Mouse (Mus musculus) neural tube, embryonic 13.5 days (tissue): ENCODE measurements around the gene Tdrd7. TPM values are rescaled to one million over a fixed set of nuclear protein-coding genes. Genes with fewer than 3 reads are reported as not detected.

Source experiments
- ATAC-seq: fragments of 200-750 bp; cut with Nextera tagmentation; 2 replicates; pipeline ENCODE4 v1.8.0; 2017; ENCODE audit warnings: low read depth, mild to moderate bottlenecking, moderate TSS enrichment, moderate library complexity
- H3K27ac ChIP-seq: fragments of 300-500 bp; sonication (generic); replicated peaks from 2 replicates; pipeline ENCODE4 v1.5.1; 2015; ENCODE audit warnings: moderate library complexity, mild to moderate bottlenecking, inconsistent platforms
- H3K27me3 ChIP-seq: fragments of 300-500 bp; sonication (generic); 2 replicates; pipeline ENCODE4 v1.6.1; 2015; ENCODE audit warnings: mild to moderate bottlenecking, inconsistent platforms
- H3K36me3 ChIP-seq: fragments of 300-500 bp; sonication (generic); 2 replicates; pipeline ENCODE4 v1.6.1; 2015; ENCODE audit warnings: mild to moderate bottlenecking, inconsistent platforms
- H3K4me1 ChIP-seq: fragments of 300-500 bp; sonication (generic); replicated peaks from 2 replicates; pipeline ENCODE4 v1.6.1; 2015; ENCODE audit warnings: inconsistent platforms
- H3K4me2 ChIP-seq: fragments of 300-500 bp; sonication (generic); 2 replicates; pipeline ENCODE4 v1.6.1; 2015; ENCODE audit warnings: inconsistent platforms, mild to moderate bottlenecking, moderate library complexity
- H3K4me3 ChIP-seq: fragments of 300-500 bp; sonication (generic); 2 replicates; pipeline ENCODE4 v1.5.1; 2015; ENCODE audit warnings: mild to moderate bottlenecking, inconsistent platforms
- H3K9ac ChIP-seq: fragments of 300-500 bp; sonication (generic); 2 replicates; pipeline ENCODE4 v1.6.1; 2015; ENCODE audit warnings: moderate library complexity, mild to moderate bottlenecking, inconsistent platforms
- H3K9me3 ChIP-seq: fragments of 300-500 bp; sonication (generic); 2 replicates; pipeline ENCODE4 v1.6.1; 2016; ENCODE audit warnings: inconsistent platforms
- WGBS: fragments of 180-500 bp; shearing (Covaris S2); methylation state at CpG from one replicate; pipeline ENCODE4 v1.1.7; 2015; 5-methylcytosine and 5-hydroxymethylcytosine counted together
- polyA plus RNA-seq: library from polyadenylated mRNA; unstranded; fragments of >200 nt; fragmentation: Nextera tagmentation; extraction: Ambion mirVana; gene quantifications from 2 replicates; pipeline ENCODE4 v1.2.1, GENCODE M21; 2015

The Tdrd7 gene
- polyA plus RNA-seq, 1 experiment from 2014 or later = 24.0 TPM

GRCm38 (mm10) chr4:46073736-46074135 lies 108.6 kb downstream of the Tdrd7 start:
- Histone ChIP-seq H3K9ac (no peak overlapping the region), H3K4me3 (no peak overlapping the region), H3K4me2 (no peak overlapping the region), H3K9me3 (no peaks in the 10 kb centered on the region), H3K36me3 (no peaks in the 10 kb centered on the region), H3K4me1 (peaks cover 6% of the 10 kb centered on the region; the same call in 1 of the 2 replicates), H3K27me3 (no peaks in the 10 kb centered on the region), H3K27ac (no peak overlapping the region)
- ATAC-seq = no peak
- 64% methylated on average over 4 of the region's 4 CpGs for WGBS

- ATAC-seq = no peak
- Histone ChIP-seq H3K36me3 (no peaks in the 10 kb centered on the region), H3K4me2 (no peak overlapping the region), H3K9ac (no peak overlapping the region), H3K4me1 (no peaks in the 10 kb centered on the region; the same call in 1 of the 2 replicates), H3K4me3 (no peak overlapping the region), H3K9me3 (no peaks in the 10 kb centered on the region), H3K27me3 (no peaks in the 10 kb centered on the region), H3K27ac (no peak overlapping the region)
- WGBS = 87% methylated on average over 3 of the region's 3 CpGs
Observed at GRCm38 (mm10) chr4:46075664-46076063, 110.5 kb downstream of the Tdrd7 start.

- Histone ChIP-seq H3K4me1 (no peaks in the 10 kb centered on the region; the same call in 1 of the 2 replicates), H3K9ac (no peak overlapping the region), H3K27me3 (no peaks in the 10 kb centered on the region), H3K36me3 (no peaks in the 10 kb centered on the region), H3K27ac (no peak overlapping the region), H3K4me2 (no peak overlapping the region), H3K9me3 (no peaks in the 10 kb centered on the region), H3K4me3 (no peak overlapping the region)
- ATAC-seq = no peak
- 59% methylated on average over 2 of the region's 2 CpGs for WGBS
Observed at GRCm38 (mm10) chr4:46076892-46077291, 111.8 kb downstream of the Tdrd7 start.

- Histone ChIP-seq H3K4me1 (peaks cover 13% of the 10 kb centered on the region), H3K9me3 (no peaks in the 10 kb centered on the region), H3K36me3 (no peaks in the 10 kb centered on the region), H3K9ac (no peak overlapping the region), H3K4me3 (no peak overlapping the region), H3K4me2 (no peak overlapping the region), H3K27me3 (no peaks in the 10 kb centered on the region), H3K27ac (no peak overlapping the region)
- ATAC-seq = no peak
- 89% methylated on average over 4 of the region's 4 CpGs for WGBS
Observed at GRCm38 (mm10) chr4:46080261-46080660, 115.1 kb downstream of the Tdrd7 start.

- H3K9me3 ChIP-seq = no peaks in the 10 kb centered on the region
- no peaks in the 10 kb centered on the region for H3K27me3 ChIP-seq
- H3K4me3 ChIP-seq = no peak overlapping the region
- H3K4me2 ChIP-seq = no peak overlapping the region
- WGBS = 84% methylated on average over 11 of the region's 11 CpGs
- no peaks in the 10 kb centered on the region for H3K36me3 ChIP-seq
- no peak overlapping the region for H3K27ac ChIP-seq
- no peak overlapping the region for H3K9ac ChIP-seq
- no peak for ATAC-seq
- peaks cover 23% of the 10 kb centered on the region for H3K4me1 ChIP-seq
Observed at GRCm38 (mm10) chr4:46082555-46082954, 117.4 kb downstream of the Tdrd7 start.

Other genes with a start within 250 kb of the Tdrd7 start
- 14.8 and 16.5 TPM in 2 replicates for gene Aldh1b1, start 166.3 kb upstream of the Tdrd7 start, polyA plus RNA-seq
- gene Igfbpl1, start 138.4 kb upstream of the Tdrd7 start, polyA plus RNA-seq = 62.8 and 63.8 TPM in 2 replicates
- 4.5 and 4.7 TPM in 2 replicates for gene Stra6l, start 116.7 kb upstream of the Tdrd7 start, polyA plus RNA-seq
- gene Ccdc180, start 75.0 kb upstream of the Tdrd7 start, polyA plus RNA-seq = 0.07 TPM in 1 of 2 replicates, not detected in the other
- gene Tmod1, start 73.6 kb downstream of the Tdrd7 start, polyA plus RNA-seq = 3.8 and 4.0 TPM in 2 replicates
- 84.1 and 98.4 TPM in 2 replicates for gene Ncbp1, start 173.3 kb downstream of the Tdrd7 start, polyA plus RNA-seq
- gene Tstd2, start 173.4 kb downstream of the Tdrd7 start, polyA plus RNA-seq = 35.2 and 36.5 TPM in 2 replicates
- 32.0 and 32.8 TPM in 2 replicates for gene Xpa, start 231.0 kb downstream of the Tdrd7 start, polyA plus RNA-seq